ENCODE assay signal across 15 mouse cellular contexts in genomic region chr6:54491074-54491473, GRCm38 (mm10).
"Had no signal": no experiment of that assay in that cellular context is flagged by ENCODE, and none has a peak within 500 bp of the region (broad histone marks: within the 10 kb centered on the region; RNA-seq: fewer than 3 reads in every experiment).

No protein-coding gene starts in this region.

- H3K36me3 ChIP-seq: kidney, embryonic 15.5 days; limb, embryonic 12.5 days; limb, embryonic 15.5 days; liver, embryonic 13.5 days; lung, embryonic 15.5 days had no signal

- H3K4me3 ChIP-seq: kidney, embryonic 15.5 days; left cerebral cortex, adult 2 months; limb, embryonic 12.5 days; limb, embryonic 15.5 days; liver, embryonic 13.5 days; lung, embryonic 15.5 days had no signal

- H3K9me3 ChIP-seq: kidney, embryonic 15.5 days; limb, embryonic 12.5 days; limb, embryonic 15.5 days; liver, embryonic 13.5 days; lung, embryonic 15.5 days had no signal

- H3K27ac ChIP-seq: kidney, embryonic 15.5 days; left cerebral cortex, adult 2 months; limb, embryonic 12.5 days; limb, embryonic 15.5 days; liver, embryonic 13.5 days; lung, embryonic 15.5 days had no signal

- H3K4me1 ChIP-seq: kidney, embryonic 15.5 days; liver, embryonic 13.5 days had no signal

- DNase-seq: kidney, postnatal 10 days; layer of hippocampus, postnatal 36 days; left cerebral cortex, postnatal 4 days; liver, embryonic 13.5 days; lung, postnatal 4 days; midbrain, embryonic 14.5 days; thymus, adult 18-20 months; thymus, postnatal 36 days had no signal

- H3K9ac ChIP-seq: kidney, embryonic 15.5 days; limb, embryonic 12.5 days; limb, embryonic 15.5 days; liver, embryonic 13.5 days; lung, embryonic 15.5 days had no signal

- H3K4me2 ChIP-seq: kidney, embryonic 15.5 days; limb, embryonic 12.5 days; limb, embryonic 15.5 days; liver, embryonic 13.5 days; lung, embryonic 15.5 days; midbrain, embryonic 11.5 days had no signal

- ATAC-seq: intestine, postnatal 0 days had no signal
